Mouse (Mus musculus) kidney, adult 2 months (tissue): ENCODE results near the gene Dennd2c.

Source experiments
- CTCF ChIP-seq: fragments of 200-500 bp; conservative IDR thresholded peaks from 2 replicates; pipeline ENCODE4 v1.5.1; 2011; ENCODE audit warnings: low read depth, mild to moderate bottlenecking, control low read depth, low read length, moderate library complexity, mixed read lengths; ENCODE audit not compliant: insufficient read depth, insufficient read length
- POLR2A ChIP-seq: fragments of 200-500 bp; IDR thresholded peaks from one replicate; pipeline ENCODE4 v1.6.1; 2011; ENCODE audit warnings: low read depth, low read length, control low read depth

DNA sequence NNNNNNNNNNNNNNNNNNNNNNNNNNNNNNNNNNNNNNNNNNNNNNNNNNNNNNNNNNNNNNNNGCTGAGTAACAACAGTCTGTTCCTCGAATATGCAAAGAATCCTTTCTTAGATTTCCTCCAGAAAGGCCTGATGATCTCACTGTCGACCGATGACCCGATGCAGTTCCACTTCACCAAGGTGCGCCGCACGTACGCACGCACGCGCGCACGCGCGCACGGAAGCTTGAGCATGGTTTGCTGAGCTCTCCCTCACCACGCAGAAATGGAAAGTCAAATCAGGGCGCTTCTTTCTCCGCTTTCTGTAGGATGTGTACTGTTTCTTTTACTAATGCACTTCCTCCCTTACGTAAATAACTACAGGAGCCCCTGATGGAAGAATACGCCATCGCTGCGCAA, 3.7 kb upstream of the Dennd2c start:
- TF ChIP-seq CTCF, result no peak
- TF ChIP-seq POLR2A, result no peak
